Mouse (Mus musculus) layer of hippocampus, postnatal 25 days (tissue): ENCODE data around the gene Lsmem1. TPM values are rescaled to one million over a fixed set of nuclear protein-coding genes. Genes with fewer than 3 reads are reported as not detected.

Source experiments
- DNase-seq, 2 experiments: peaks; one replicate each; pipeline ENCODE4 v3.0.0; 2022; ENCODE audit warnings: mixed read lengths in 2 of 2, low spot score in 1 of 2; ENCODE audit errors: extremely low spot score in 1 of 2
- microRNA-seq, 2 experiments: library from miRNA; unstranded; fragments of <30 nt; microRNA quantifications; one replicate each; pipeline ENCODE4 v1.2.0; 2021
- total RNA-seq, 2 experiments: library from RNA; stranded (reverse); gene quantifications; 2 replicates each; pipeline ENCODE4 v1.2.3; 2021

The Lsmem1 gene
- total RNA-seq, 2 experiments from 2014 or later: 0.49 to 0.64 TPM

DNA sequence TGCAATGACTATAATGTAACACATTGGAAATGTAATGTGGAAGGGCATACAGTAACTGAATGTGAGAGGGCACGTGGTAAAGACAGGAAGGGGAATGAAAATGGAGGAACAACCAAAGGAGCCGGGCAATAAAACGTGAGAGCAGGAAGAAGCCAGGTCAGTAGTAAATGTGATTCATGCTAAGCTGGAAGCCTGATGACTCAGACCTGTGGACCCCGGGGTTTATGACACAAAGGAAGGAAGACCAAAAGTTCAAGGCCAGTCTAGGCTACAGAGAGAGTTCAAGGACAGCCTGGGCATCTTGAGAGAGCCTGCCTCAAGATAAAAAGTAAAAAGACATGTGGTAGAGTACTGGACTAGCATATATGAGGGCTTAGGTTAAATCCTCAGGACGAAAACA is 52.8 kb downstream of the Lsmem1 start:
- DNase-seq: no peak

DNA sequence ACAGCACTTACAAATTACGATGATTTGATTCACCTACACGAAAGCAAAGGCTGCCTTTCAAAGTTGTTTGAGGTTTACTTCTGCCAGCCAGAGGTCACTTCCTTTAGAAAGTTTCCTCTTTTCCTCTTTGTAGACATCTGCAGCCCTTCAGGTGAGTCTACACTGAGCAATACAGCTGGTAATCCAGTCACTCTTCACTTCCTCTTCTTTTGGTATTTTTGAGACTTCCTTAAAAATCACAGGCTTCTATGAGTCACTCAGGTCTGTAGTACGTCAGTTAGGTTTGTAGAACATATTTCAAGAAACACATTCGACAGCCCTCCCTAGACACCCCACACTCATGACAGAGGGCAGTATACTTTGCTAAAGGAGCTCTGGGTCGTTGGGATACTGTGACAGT is 58.6 kb downstream of the Lsmem1 start:
- no peak for DNase-seq

DNA sequence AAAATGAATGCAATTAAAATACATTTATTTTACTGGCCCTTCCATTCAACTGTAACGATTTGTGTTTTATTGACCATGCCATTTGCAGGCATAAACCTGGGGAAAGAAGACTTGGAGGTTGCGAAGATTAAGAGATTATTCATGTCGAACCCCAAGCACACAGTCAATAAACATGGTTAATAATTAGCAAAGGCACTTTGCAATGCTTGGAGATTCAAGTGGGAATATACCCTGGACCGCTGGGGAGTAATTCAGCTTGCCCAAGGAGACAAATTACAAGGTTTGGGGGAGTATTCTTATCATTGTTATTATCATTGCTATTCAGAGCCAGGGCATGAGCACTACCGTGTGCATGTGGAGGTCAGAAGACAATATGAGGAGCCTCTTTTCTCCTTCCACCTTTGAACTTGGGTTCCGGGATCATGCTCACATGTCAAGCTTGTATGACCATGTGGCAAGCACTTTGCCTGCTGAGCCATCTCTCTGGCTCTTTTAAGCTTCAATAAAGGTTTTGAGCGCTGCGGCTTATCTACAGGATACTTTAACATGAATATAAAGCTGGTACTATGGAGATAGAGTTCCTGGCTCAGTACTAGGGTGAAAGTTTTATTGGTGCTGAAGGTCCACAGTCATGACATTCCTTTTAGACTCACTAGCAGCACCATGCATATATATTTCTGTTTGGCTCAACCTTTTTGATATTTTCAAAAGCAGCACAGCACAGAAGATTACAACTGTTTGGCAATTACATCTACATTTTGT is 59.6 kb downstream of the Lsmem1 start:
- no peak for DNase-seq

DNA sequence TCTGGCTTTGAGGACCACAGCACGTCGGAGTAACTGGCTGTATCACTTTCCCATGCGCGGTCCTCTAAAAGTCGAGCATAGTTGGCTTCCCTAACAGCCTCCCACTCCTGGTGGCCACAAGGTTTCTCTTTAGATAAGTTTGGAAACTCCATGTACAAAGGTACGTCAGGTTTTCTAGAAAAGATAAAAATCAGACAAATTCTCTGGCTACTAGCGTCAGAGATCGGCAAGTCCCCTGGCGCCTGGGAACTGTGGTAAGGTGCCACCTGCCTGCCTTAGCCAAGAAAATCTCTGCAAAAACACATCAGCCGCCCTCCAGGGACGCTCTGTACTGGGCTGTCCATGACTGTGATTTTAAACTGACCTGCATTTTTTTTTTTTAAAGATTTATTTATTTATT is 64.8 kb downstream of the Lsmem1 start:
- DNase-seq: no peak

DNA sequence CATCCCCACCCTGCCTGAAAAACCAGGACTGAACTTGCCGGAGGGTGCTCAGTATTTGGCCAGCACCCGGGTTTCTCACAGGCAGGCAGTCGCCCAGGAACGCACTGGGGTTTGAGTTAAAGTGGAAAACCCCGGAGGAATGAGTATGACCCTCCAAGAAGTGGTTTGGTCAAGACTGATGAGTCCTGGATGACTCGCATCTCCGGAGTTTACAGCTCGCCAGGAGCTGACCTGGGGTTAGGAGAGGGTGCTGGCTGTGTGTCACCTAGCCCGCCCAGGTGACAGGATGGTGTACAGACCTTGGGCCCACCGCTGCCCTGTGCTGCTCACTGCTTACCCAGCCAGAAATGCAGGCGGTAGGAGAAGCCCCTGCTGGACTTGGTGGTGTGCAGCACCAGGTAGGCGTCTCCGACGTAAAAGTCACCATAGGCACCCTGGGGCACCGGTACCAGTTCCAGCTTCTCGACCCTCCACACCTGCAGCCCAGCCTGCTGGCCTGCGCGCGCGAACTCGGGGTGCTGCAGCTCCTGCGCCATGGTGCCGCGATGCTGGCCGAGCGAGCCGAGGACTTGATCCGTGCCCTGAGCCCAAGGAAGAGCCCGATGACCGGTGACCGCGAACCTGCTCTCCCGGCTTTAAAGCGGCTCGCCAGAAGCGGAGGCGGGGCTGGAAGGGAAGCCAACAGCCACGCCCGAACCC is 65.6 kb downstream of the Lsmem1 start, which contains the start of gene Scin:
Scin (minus strand) TSS at position 656 of the 699 bp plus-strand sequence.
- no peak for DNase-seq

DNA sequence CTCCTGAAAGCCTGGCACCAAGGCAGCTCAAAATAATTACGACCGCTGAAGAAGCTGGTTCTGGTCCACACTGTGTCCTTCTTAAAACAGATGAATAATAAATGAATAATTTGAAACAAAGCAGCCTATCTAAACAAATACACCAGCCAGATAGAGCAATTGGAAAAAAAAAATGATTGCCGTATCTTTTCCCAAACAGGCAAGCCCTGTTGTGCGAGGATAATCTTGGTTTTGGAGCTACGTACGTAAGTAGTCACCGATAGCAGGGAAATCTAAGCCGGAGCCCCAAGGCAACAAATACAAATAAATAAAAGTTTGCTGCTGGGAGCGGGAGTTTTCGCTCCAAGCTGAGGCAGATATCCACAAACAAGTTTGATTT is 66.1 kb downstream of the Lsmem1 start:
- DNase-seq: no peak

Small RNA genes lying within 50 kb of the gene (microRNA-seq; reads per million reads assigned to microRNA genes)
- 0 to 0.20 reads per million in 2 experiments for gene Mir1938

Other genes starting within 250 kb of the Lsmem1 start
- gene Arl4a, start 161.5 kb downstream of the Lsmem1 start, total RNA-seq: 10 to 100 TPM; 27.0 to 32.6 TPM
- gene Scin, start 65.3 kb downstream of the Lsmem1 start, total RNA-seq: 1 to 10 TPM; 1.3 to 2.0 TPM
- 10 to 100 TPM; 89.6 to 91.4 TPM for gene Ifrd1, start 49.0 kb upstream of the Lsmem1 start, total RNA-seq
- gene Zfp277, start 246.4 kb upstream of the Lsmem1 start, total RNA-seq: 10 to 100 TPM; 23.9 to 25.1 TPM
- 100 to 1,000 TPM; 205 to 242 TPM for gene Dock4, start 246.5 kb upstream of the Lsmem1 start, total RNA-seq